Mouse (Mus musculus): ENCODE results near the gene Git1.

The Git1 gene

GRCm38 (mm10) chr11:77502481-77502880 lies 9.1 kb downstream of the Git1 start:
- no peak for DNase-seq

- DNase-seq = no peak
These were observed 10.1 kb downstream of the Git1 start for GRCm38 (mm10) chr11:77503511-77503910.

GRCm38 (mm10) chr11:77504377-77504776 lies 11.0 kb downstream of the Git1 start:
- DNase-seq = no peak

GRCm38 (mm10) chr11:77505291-77505980 lies 12.1 kb downstream of the Git1 start:
- no peak for DNase-seq

- no peak for DNase-seq
These were observed 12.9 kb downstream of the Git1 start for GRCm38 (mm10) chr11:77506273-77506672.

- no peak for DNase-seq
These were observed 13.6 kb downstream of the Git1 start for GRCm38 (mm10) chr11:77506941-77507340.

GRCm38 (mm10) chr11:77507426-77507825 lies 14.1 kb downstream of the Git1 start:
- no peak for DNase-seq

GRCm38 (mm10) chr11:77508068-77509021 lies 15.0 kb downstream of the Git1 start:
- DNase-seq = peak; percentile 88

GRCm38 (mm10) chr11:77511336-77511735 lies 18.0 kb downstream of the Git1 start:
- DNase-seq = no peak

- peak; percentile 90 for DNase-seq
These were observed 19.8 kb downstream of the Git1 start for GRCm38 (mm10) chr11:77512891-77513810.

GRCm38 (mm10) chr11:77513811-77514170 lies 20.4 kb downstream of the Git1 start:
- DNase-seq = no peak

GRCm38 (mm10) chr11:77514281-77514831 lies 21.0 kb downstream of the Git1 start:
- no peak for DNase-seq

GRCm38 (mm10) chr11:77514832-77515636 lies 21.7 kb downstream of the Git1 start, which contains the start of gene Abhd15:
TSS of gene Abhd15 (plus strand) at chr11:77515121.
- peak; percentile 75 for DNase-seq

GRCm38 (mm10) chr11:77515637-77516552 lies 22.5 kb downstream of the Git1 start, which contains the start of gene Trp53i13:
TSS of gene Trp53i13 (minus strand) at chr11:77515980.
- DNase-seq = peak; percentile 58

- DNase-seq = no peak
These were observed 23.4 kb downstream of the Git1 start for GRCm38 (mm10) chr11:77516553-77517425.

- DNase-seq = peak; percentile 62
These were observed 24.9 kb downstream of the Git1 start for GRCm38 (mm10) chr11:77518051-77518798.

- peak; percentile 81 for DNase-seq
These were observed 25.7 kb downstream of the Git1 start, which contains the start of gene Gm10392 for GRCm38 (mm10) chr11:77519043-77519442. TSS of gene Gm10392 (minus strand) at chr11:77519198.
